Mouse (Mus musculus): ENCODE data around the gene Zmym1. TPM values are rescaled to one million over a fixed set of nuclear protein-coding genes. Genes with fewer than 3 reads are reported as not detected.
A peak's percentile ranks its signal among the peaks of the same experiment; 100 is the strongest.
"Not testable (repeated sequence)": the region's sequence is repeated elsewhere in the genome, so short reads cannot be mapped to it uniquely, and the experiment has no call there.

The Zmym1 gene
- 19.5 and 25.5 TPM in 2 replicates for polyA plus RNA-seq (2014; fragmentation: Nextera tagmentation; extraction: Ambion mirVana)

GRCm38 (mm10) chr4:127060585-127061290 lies at the start of gene Zmym1:
Zmym1 (minus strand) TSS chr4:127061152.
- no peaks in the 10 kb centered on the region for H3K9me3 ChIP-seq (ENCODE audit: control insufficient read depth, low read depth, low read length)
- H3K36me3 ChIP-seq (ENCODE audit: control insufficient read depth, insufficient read depth, low read length), result no peaks in the 10 kb centered on the region; the same call in 1 of the 2 replicates
- 1% methylated on average over 38 of the region's 38 CpGs for WGBS
- no peaks in the 10 kb centered on the region for H3K27me3 ChIP-seq (ENCODE audit: control insufficient read depth, insufficient read depth, low read length)
- H3K9ac ChIP-seq (replicated peaks; ENCODE audit: low read depth, low read length), result peak within 1 kb of the TSS; percentile 54
- peak within 1 kb of the TSS; percentile 61 for H3K4me3 ChIP-seq (ENCODE audit: low read depth, low read length)
- ATAC-seq (ENCODE audit: insufficient number of reproducible peaks, insufficient read depth, low FRiP score, low read depth), result peak; percentile 90
- no peak within 1 kb of the TSS for H3K27ac ChIP-seq (ENCODE audit: low read length)
- 0 out of 2 replicates have a peak, but pooled peaks cover 3% of the 10 kb centered on the region for H3K4me1 ChIP-seq (ENCODE audit: control insufficient read depth, insufficient read depth, low read length)
- H3K4me2 ChIP-seq (replicated peaks; ENCODE audit: low read depth, low read length), result peak within 1 kb of the TSS; percentile 46

- peaks cover 5% of the 10 kb centered on the region; the same call in 1 of the 2 replicates for H3K36me3 ChIP-seq (ENCODE audit: control insufficient read depth, insufficient read depth, low read length)
- no peak for ATAC-seq (ENCODE audit: insufficient number of reproducible peaks, insufficient read depth, low FRiP score, low read depth)
Observed at GRCm38 (mm10) chr4:127110570-127110969, 49.6 kb upstream of the Zmym1 start.

GRCm38 (mm10) chr4:127107566-127107965 lies 46.6 kb upstream of the Zmym1 start:
- H3K4me2 ChIP-seq (replicated peaks; ENCODE audit: low read depth, low read length), result no peak overlapping the region
- H3K36me3 ChIP-seq (ENCODE audit: control insufficient read depth, insufficient read depth, low read length), result peaks cover 5% of the 10 kb centered on the region; the same call in 1 of the 2 replicates
- no peaks in the 10 kb centered on the region for H3K9me3 ChIP-seq (ENCODE audit: control insufficient read depth, low read depth, low read length)
- no peak overlapping the region for H3K27ac ChIP-seq (ENCODE audit: low read length)
- no peak for ATAC-seq (ENCODE audit: insufficient number of reproducible peaks, insufficient read depth, low FRiP score, low read depth)
- no peaks in the 10 kb centered on the region for H3K4me1 ChIP-seq (ENCODE audit: control insufficient read depth, insufficient read depth, low read length)
- H3K27me3 ChIP-seq (ENCODE audit: control insufficient read depth, insufficient read depth, low read length), result no peaks in the 10 kb centered on the region
- no peak overlapping the region for H3K4me3 ChIP-seq (ENCODE audit: low read depth, low read length)
- no peak overlapping the region for H3K9ac ChIP-seq (replicated peaks; ENCODE audit: low read depth, low read length)
- WGBS, result 94% methylated on average over 4 of the region's 4 CpGs

More at GRCm38 (mm10) chr4:127110570-127110969, 49.6 kb upstream of the Zmym1 start:
- H3K9me3 ChIP-seq (ENCODE audit: control insufficient read depth, low read depth, low read length), result no peaks in the 10 kb centered on the region
- H3K4me1 ChIP-seq (ENCODE audit: control insufficient read depth, insufficient read depth, low read length), result no peaks in the 10 kb centered on the region
- H3K27ac ChIP-seq (ENCODE audit: low read length), result no peak overlapping the region
- H3K27me3 ChIP-seq (ENCODE audit: control insufficient read depth, insufficient read depth, low read length), result no peaks in the 10 kb centered on the region
- H3K4me2 ChIP-seq (replicated peaks; ENCODE audit: low read depth, low read length), result no peak overlapping the region
- no peak overlapping the region for H3K9ac ChIP-seq (replicated peaks; ENCODE audit: low read depth, low read length)
- no peak overlapping the region for H3K4me3 ChIP-seq (ENCODE audit: low read depth, low read length)
- WGBS, result 70% methylated on average over 4 of the region's 4 CpGs

GRCm38 (mm10) chr4:127099552-127099951 lies 38.6 kb upstream of the Zmym1 start:
- H3K4me1 ChIP-seq (ENCODE audit: control insufficient read depth, insufficient read depth, low read length); H3K36me3 ChIP-seq (ENCODE audit: control insufficient read depth, insufficient read depth, low read length); H3K9ac ChIP-seq (replicated peaks; ENCODE audit: low read depth, low read length); H3K4me3 ChIP-seq (ENCODE audit: low read depth, low read length); H3K9me3 ChIP-seq (ENCODE audit: control insufficient read depth, low read depth, low read length); H3K4me2 ChIP-seq (replicated peaks; ENCODE audit: low read depth, low read length); ATAC-seq (ENCODE audit: insufficient number of reproducible peaks, insufficient read depth, low FRiP score, low read depth); H3K27me3 ChIP-seq (ENCODE audit: control insufficient read depth, insufficient read depth, low read length); H3K27ac ChIP-seq (ENCODE audit: low read length): not testable (repeated sequence)
- WGBS, result 87% methylated on average over 1 of the region's 2 CpGs

GRCm38 (mm10) chr4:127095090-127095489 lies 34.1 kb upstream of the Zmym1 start:
- Histone ChIP-seq H3K4me2 (replicated peaks; ENCODE audit: low read depth, low read length) (no peak overlapping the region), H3K9me3 (ENCODE audit: control insufficient read depth, low read depth, low read length) (no peaks in the 10 kb centered on the region), H3K9ac (replicated peaks; ENCODE audit: low read depth, low read length) (no peak overlapping the region), H3K27me3 (ENCODE audit: control insufficient read depth, insufficient read depth, low read length) (no peaks in the 10 kb centered on the region), H3K36me3 (ENCODE audit: control insufficient read depth, insufficient read depth, low read length) (no peaks in the 10 kb centered on the region; the same call in none of the 2 replicates), H3K4me3 (ENCODE audit: low read depth, low read length) (no peak overlapping the region), H3K27ac (ENCODE audit: low read length) (no peak overlapping the region), H3K4me1 (ENCODE audit: control insufficient read depth, insufficient read depth, low read length) (no peaks in the 10 kb centered on the region)
- no peak for ATAC-seq (ENCODE audit: insufficient number of reproducible peaks, insufficient read depth, low FRiP score, low read depth)
- 89% methylated on average over 4 of the region's 4 CpGs for whole genome bisulfite sequencing

- ATAC-seq (ENCODE audit: insufficient number of reproducible peaks, insufficient read depth, low FRiP score, low read depth), result no peak
- no peak overlapping the region for H3K27ac ChIP-seq (ENCODE audit: low read length)
- WGBS, result 88% methylated on average over 1 of the region's 1 CpGs
Observed at GRCm38 (mm10) chr4:127091188-127091587, 30.2 kb upstream of the Zmym1 start.

GRCm38 (mm10) chr4:127085761-127086160 lies 24.8 kb upstream of the Zmym1 start:
- Histone ChIP-seq H3K9ac (replicated peaks; ENCODE audit: low read depth, low read length) (no peak overlapping the region), H3K27ac (ENCODE audit: low read length) (no peak overlapping the region), H3K4me1 (ENCODE audit: control insufficient read depth, insufficient read depth, low read length) (no peaks in the 10 kb centered on the region), H3K4me3 (ENCODE audit: low read depth, low read length) (no peak overlapping the region), H3K9me3 (ENCODE audit: control insufficient read depth, low read depth, low read length) (no peaks in the 10 kb centered on the region), H3K4me2 (replicated peaks; ENCODE audit: low read depth, low read length) (no peak overlapping the region), H3K36me3 (ENCODE audit: control insufficient read depth, insufficient read depth, low read length) (peaks cover 5% of the 10 kb centered on the region; the same call in 1 of the 2 replicates), H3K27me3 (ENCODE audit: control insufficient read depth, insufficient read depth, low read length) (no peaks in the 10 kb centered on the region)
- no peak for ATAC-seq (ENCODE audit: insufficient number of reproducible peaks, insufficient read depth, low FRiP score, low read depth)
- WGBS, result 85% methylated on average over 1 of the region's 1 CpGs

More at GRCm38 (mm10) chr4:127091188-127091587, 30.2 kb upstream of the Zmym1 start:
- Histone ChIP-seq H3K27me3 (ENCODE audit: control insufficient read depth, insufficient read depth, low read length) (no peaks in the 10 kb centered on the region), H3K36me3 (ENCODE audit: control insufficient read depth, insufficient read depth, low read length) (peaks cover 5% of the 10 kb centered on the region), H3K9ac (replicated peaks; ENCODE audit: low read depth, low read length) (no peak overlapping the region), H3K4me2 (replicated peaks; ENCODE audit: low read depth, low read length) (no peak overlapping the region), H3K4me3 (ENCODE audit: low read depth, low read length) (no peak overlapping the region), H3K9me3 (ENCODE audit: control insufficient read depth, low read depth, low read length) (no peaks in the 10 kb centered on the region), H3K4me1 (ENCODE audit: control insufficient read depth, insufficient read depth, low read length) (no peaks in the 10 kb centered on the region)

- no peak overlapping the region for H3K9ac ChIP-seq (replicated peaks; ENCODE audit: low read depth, low read length)
- no peak for ATAC-seq (ENCODE audit: insufficient number of reproducible peaks, insufficient read depth, low FRiP score, low read depth)
- 85% methylated on average over 2 of the region's 2 CpGs for WGBS
Observed at GRCm38 (mm10) chr4:127083131-127083530, 22.2 kb upstream of the Zmym1 start.

More at GRCm38 (mm10) chr4:127083131-127083530, 22.2 kb upstream of the Zmym1 start:
- Histone ChIP-seq H3K4me1 (ENCODE audit: control insufficient read depth, insufficient read depth, low read length) (peaks cover under 1% of the 10 kb centered on the region; the same call in 1 of the 2 replicates), H3K36me3 (ENCODE audit: control insufficient read depth, insufficient read depth, low read length) (no peaks in the 10 kb centered on the region), H3K4me3 (ENCODE audit: low read depth, low read length) (no peak overlapping the region), H3K27ac (ENCODE audit: low read length) (no peak overlapping the region), H3K27me3 (ENCODE audit: control insufficient read depth, insufficient read depth, low read length) (no peaks in the 10 kb centered on the region), H3K9me3 (ENCODE audit: control insufficient read depth, low read depth, low read length) (no peaks in the 10 kb centered on the region), H3K4me2 (replicated peaks; ENCODE audit: low read depth, low read length) (no peak overlapping the region)
